In genomic region chr12:8669846-8670245, GRCm38 (mm10) we compare ENCODE assay signal across 10 mouse cellular contexts.
"Had no signal": no experiment of that assay in that cellular context is flagged by ENCODE, and none has a peak within 500 bp of the region (broad histone marks: within the 10 kb centered on the region; RNA-seq: fewer than 3 reads in every experiment).

No protein-coding gene starts in this region.

- H3K4me3 ChIP-seq: limb, embryonic 13.5 days; midbrain, embryonic 13.5 days; myocyte; neural tube, embryonic 15.5 days had no signal

- H3K4me2 ChIP-seq: limb, embryonic 13.5 days; midbrain, embryonic 13.5 days; neural tube, embryonic 15.5 days had no signal

- H3K27me3 ChIP-seq: limb, embryonic 13.5 days; midbrain, embryonic 13.5 days; neural tube, embryonic 15.5 days had no signal

- DNase-seq: left cerebral cortex, postnatal 4 days; lung, adult 18-20 months; right cerebral cortex, adult 18-20 months; right cerebral cortex, postnatal 25 days; thymus, postnatal 36 days had no signal

- H3K9ac ChIP-seq: limb, embryonic 13.5 days; liver, embryonic 14.5 days; midbrain, embryonic 13.5 days; neural tube, embryonic 15.5 days had no signal

- H3K9me3 ChIP-seq: limb, embryonic 13.5 days; neural tube, embryonic 15.5 days had no signal

- H3K27ac ChIP-seq: limb, embryonic 13.5 days; liver, embryonic 14.5 days; midbrain, embryonic 13.5 days; neural tube, embryonic 15.5 days had no signal

- H3K36me3 ChIP-seq: limb, embryonic 13.5 days; midbrain, embryonic 13.5 days; neural tube, embryonic 15.5 days had no signal

- ATAC-seq: midbrain, embryonic 13.5 days had no signal
